Mouse (Mus musculus): Measurements from ENCODE around the gene Clic5.

GRCm38 (mm10) chr17:44186871-44187270, 1.5 kb upstream of the Clic5 start:
- TF ChIP-seq EP300 (IDR thresholded peaks at IDR 0.05; ENCODE audit: low read depth) (no peak), CTCF (IDR thresholded peaks at IDR 0.05; ENCODE audit: low read depth) (no peak)
